Mouse (Mus musculus) olfactory bulb, adult 2 months (tissue): ENCODE results near the gene Tex11. TPM values are rescaled to one million over a fixed set of nuclear protein-coding genes. Genes with fewer than 3 reads are reported as not detected.

ENCODE experiments used
- H3K27ac ChIP-seq: fragments of 200-500 bp; 2 replicates; pipeline ENCODE4 v1.5.1; 2012; ENCODE audit warnings: low read depth, low read length; ENCODE audit not compliant: insufficient read depth
- H3K4me1 ChIP-seq: fragments of 200-500 bp; 2 replicates; pipeline ENCODE4 v1.6.1; 2012; ENCODE audit warnings: low read length; ENCODE audit not compliant: control insufficient read depth, insufficient read depth
- H3K4me3 ChIP-seq: fragments of 200-500 bp; 2 replicates; pipeline ENCODE4 v1.5.1; 2012; ENCODE audit warnings: mild to moderate bottlenecking, low read depth, low read length, moderate library complexity; ENCODE audit not compliant: insufficient read depth
- CTCF ChIP-seq: fragments of 200-500 bp; IDR thresholded peaks from 2 replicates; pipeline ENCODE4 v1.5.1; 2012; ENCODE audit warnings: low read depth, mild to moderate bottlenecking, low read length, moderate library complexity; ENCODE audit not compliant: insufficient read depth
- POLR2A ChIP-seq: fragments of 200-500 bp; IDR thresholded peaks from 2 replicates; pipeline ENCODE4 v1.6.1; 2012; ENCODE audit warnings: mild to moderate bottlenecking, low read depth, low read length, moderate library complexity; ENCODE audit not compliant: insufficient read depth
- WGBS: fragments of 180-500 bp; shearing (Covaris S2); methylation state at CpG from one replicate; pipeline ENCODE4 v1.1.7; 2018; 5-methylcytosine and 5-hydroxymethylcytosine counted together
- polyA plus RNA-seq: library from polyadenylated mRNA; stranded (reverse); fragments of >200 nt; gene quantifications from 2 replicates; pipeline ENCODE4 v1.2.4, GENCODE M21; 2012; ENCODE audit warnings: low replicate concordance; ENCODE audit not compliant: missing spikeins, insufficient read depth, insufficient read length

Tex11 gene
- polyA plus RNA-seq, 1 experiment, result not detected

- no peak overlapping the region for H3K4me3 ChIP-seq
- peak overlapping the region; percentile 57 for H3K27ac ChIP-seq
- TF ChIP-seq POLR2A (no peak), CTCF (no peak)
- WGBS, result 94% methylated on average over 3 of the region's 3 CpGs
- peaks cover 30% of the 10 kb centered on the region for H3K4me1 ChIP-seq
Observed at GRCm38 (mm10) chrX:100796741-100797090, 262.8 kb downstream of the Tex11 start.

GRCm38 (mm10) chrX:100796041-100796740 lies 263.3 kb downstream of the Tex11 start:
- Histone ChIP-seq H3K4me1 (peaks cover 30% of the 10 kb centered on the region), H3K27ac (peak overlapping the region; percentile 57; the same call in 1 of the 2 replicates), H3K4me3 (no peak overlapping the region)
- WGBS, result 75% methylated on average over 6 of the region's 6 CpGs
- TF ChIP-seq CTCF (no peak), POLR2A (no peak)

GRCm38 (mm10) chrX:100789322-100789721 lies 270.1 kb downstream of the Tex11 start:
- no peak overlapping the region for H3K4me3 ChIP-seq
- H3K4me1 ChIP-seq, result peaks cover 2% of the 10 kb centered on the region; the same call in 1 of the 2 replicates
- TF ChIP-seq CTCF, result no peak
- TF ChIP-seq POLR2A, result no peak
- H3K27ac ChIP-seq, result no peak overlapping the region
- 85% methylated on average over 4 of the region's 4 CpGs for WGBS

Other genes starting within 250 kb of the Tex11 start
- gene Slc7a3, start 26.4 kb upstream of the Tex11 start, polyA plus RNA-seq, result not detected in 2 replicates
- not detected in 2 replicates for gene Snx12, start 162.9 kb upstream of the Tex11 start, polyA plus RNA-seq
- gene Foxo4, start 194.9 kb upstream of the Tex11 start, polyA plus RNA-seq, result not detected in 2 replicates
- not detected in 2 replicates for gene Gm614, start 204.3 kb upstream of the Tex11 start, polyA plus RNA-seq
- gene Il2rg, start 208.6 kb upstream of the Tex11 start, polyA plus RNA-seq, result not detected in 2 replicates
- gene Gm20489, start 209.4 kb upstream of the Tex11 start, polyA plus RNA-seq, result not detected in 2 replicates
- gene Med12, start 214.4 kb upstream of the Tex11 start, polyA plus RNA-seq, result not detected in 2 replicates
- gene Nlgn3, start 239.5 kb upstream of the Tex11 start, polyA plus RNA-seq, result not detected in 2 replicates